Mouse (Mus musculus): ENCODE data around the gene Ipo4. TPM values are rescaled to one million over a fixed set of nuclear protein-coding genes. Genes with fewer than 3 reads are reported as not detected.
A peak's percentile ranks its signal among the peaks of the same experiment; 100 is the strongest.

Gene Ipo4
- total RNA-seq (2021), result 100 to 1,000 TPM in 1 of 2 experiments, 10 to 100 TPM in 1; 95.4 to 122 TPM
- long read RNA-seq, experiment 1, transcript Ipo4-201 (30 exons, 3,846 nt), result major isoform, 35 of 87 reads
- long read RNA-seq, experiment 1, partial matches to known transcripts, result 34 of 87 reads
- long read RNA-seq, experiment 1, other reads (novel, unspliced or antisense), result 18 of 87 reads
- long read RNA-seq, experiment 2, transcript Ipo4-201 (30 exons, 3,846 nt), result major isoform, 44 of 232 reads
- long read RNA-seq, experiment 2, partial matches to known transcripts, result 162 of 232 reads
- long read RNA-seq, experiment 2, other reads (novel, unspliced or antisense), result 25 of 232 reads

DNA sequence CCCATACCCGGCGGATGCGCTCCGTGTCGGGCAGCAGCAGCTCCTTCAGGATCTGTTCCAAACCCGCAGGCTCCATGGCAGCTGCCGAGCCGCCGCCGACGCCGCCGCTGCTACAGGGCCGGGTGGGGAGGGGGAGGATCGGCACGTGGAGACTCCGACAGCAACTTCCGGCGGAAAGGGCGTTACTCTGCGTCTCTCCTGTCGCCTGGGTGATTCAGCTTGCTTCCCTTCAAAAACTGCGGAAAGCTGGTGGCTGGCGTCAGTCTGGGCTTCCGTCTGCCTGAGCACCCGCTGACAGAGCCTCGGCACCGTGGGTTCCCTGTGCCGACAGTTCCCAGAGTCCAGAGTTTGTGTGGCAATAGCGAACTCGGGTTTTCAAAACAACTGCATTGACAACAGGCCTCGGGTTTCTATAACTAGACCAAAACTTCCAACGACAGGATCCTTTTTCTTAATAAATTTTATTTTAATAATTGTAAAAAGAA is at the start of gene Ipo4:
Ipo4 (minus strand) TSS at position 435 of the 485 bp plus-strand sequence.
- DNase-seq (ENCODE audit: low spot score in 2 of 2), result peak; percentile 81 to 83

DNA sequence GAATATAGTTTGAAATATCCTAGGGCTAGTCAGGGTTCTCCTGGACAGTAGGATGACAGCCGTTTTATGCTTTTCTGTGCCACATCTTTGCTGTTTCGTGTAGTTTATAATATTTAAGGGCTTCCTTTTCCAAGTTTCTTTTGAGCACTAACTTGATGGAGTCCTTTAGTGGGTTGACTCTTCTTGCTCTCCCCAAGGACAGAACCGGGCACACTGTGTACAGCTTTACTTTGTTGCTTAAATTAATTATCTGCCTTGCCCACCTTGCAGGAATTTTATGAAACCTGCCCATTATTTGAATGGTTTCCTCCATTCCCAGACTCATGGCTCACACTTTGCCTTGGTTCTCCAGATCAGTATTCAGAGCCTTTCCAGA is 46.3 kb upstream of the Ipo4 start:
- DNase-seq (ENCODE audit: low spot score in 2 of 2), result no peak

DNA sequence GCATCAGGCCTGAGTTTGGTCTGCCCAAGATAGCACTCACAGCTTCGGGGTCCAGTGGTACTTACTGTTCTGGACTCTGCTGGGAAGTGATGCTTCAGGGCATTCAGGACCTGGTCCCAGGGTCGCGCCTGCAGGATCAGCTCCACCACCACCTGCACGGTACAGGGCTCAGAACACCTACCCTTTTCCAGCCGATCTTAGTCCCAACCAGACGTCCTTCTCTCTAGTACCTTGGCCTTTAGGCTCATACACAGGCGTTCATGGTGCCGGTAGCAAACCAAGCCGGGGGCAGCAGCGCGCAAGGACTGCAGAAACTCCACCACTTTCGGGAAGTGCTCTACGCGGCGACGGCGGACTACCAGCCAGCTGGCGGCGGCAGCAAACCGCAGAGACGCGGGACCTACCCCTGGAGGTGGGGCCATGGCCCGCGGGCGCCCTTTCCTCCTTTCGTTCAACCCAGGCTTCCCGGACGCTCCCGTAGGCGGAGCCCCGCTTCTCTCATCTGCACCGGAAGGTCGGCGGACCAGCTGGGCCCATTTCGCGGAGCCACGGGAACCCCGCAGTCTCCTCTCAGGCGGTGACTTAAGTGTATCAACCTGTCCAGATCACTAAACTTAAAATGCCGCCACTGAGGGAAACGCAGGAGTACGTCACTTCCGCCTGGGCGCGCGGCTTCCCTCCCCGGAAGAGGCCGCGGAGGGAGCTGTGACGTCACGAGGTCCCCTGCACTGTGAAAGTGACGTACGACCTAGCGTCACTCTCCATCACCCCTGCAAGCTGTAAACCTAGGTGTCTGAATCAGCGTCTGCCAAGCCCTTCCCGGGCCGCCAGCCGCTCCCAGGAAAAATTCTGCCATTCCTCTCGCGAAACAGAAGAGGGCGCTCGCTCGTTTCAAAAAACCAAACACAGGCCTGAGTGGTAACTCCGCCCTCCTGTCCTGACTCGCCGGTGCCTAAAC is 45.7 kb upstream of the Ipo4 start, which contains the start of gene Tinf2:
Tinf2 (minus strand) TSS at position 661 of the 958 bp plus-strand sequence.
- peak; percentile 92 to 94 for DNase-seq (ENCODE audit: low spot score in 2 of 2)

DNA sequence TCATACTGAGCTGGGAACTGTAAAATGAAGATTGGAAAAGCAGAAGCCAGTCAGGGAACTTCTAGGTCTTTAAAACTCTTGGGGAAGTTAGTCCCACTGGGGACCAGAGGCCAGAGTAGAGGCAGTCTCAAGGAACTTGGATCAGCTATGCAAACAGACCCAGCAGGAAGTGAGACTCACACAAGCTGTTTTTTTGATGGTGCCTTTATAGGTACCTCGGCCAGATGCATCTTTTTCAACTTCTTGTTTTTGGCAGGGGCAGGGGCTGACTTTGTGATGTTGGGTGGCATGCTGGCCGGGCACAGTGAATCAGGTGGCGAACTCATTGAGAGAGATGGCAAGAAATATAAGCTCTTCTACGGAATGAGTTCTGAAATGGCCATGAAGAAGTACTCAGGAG is 41.9 kb upstream of the Ipo4 start:
- no peak for DNase-seq (ENCODE audit: low spot score in 2 of 2)

DNA sequence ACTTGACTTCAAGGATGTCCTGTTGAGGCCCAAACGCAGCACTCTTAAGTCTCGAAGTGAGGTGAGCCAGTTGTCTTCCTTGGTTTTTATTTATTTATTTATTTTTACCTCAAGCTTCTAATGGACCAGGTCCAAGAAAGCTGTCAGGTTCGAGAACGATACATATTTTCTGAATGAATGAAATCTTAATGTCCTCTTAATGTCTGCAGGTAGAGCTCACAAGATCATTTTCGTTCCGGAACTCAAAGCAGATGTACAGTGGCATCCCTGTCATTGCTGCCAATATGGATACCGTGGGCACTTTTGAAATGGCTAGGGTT is 36.9 kb upstream of the Ipo4 start:
- no peak for DNase-seq (ENCODE audit: low spot score in 2 of 2)

DNA sequence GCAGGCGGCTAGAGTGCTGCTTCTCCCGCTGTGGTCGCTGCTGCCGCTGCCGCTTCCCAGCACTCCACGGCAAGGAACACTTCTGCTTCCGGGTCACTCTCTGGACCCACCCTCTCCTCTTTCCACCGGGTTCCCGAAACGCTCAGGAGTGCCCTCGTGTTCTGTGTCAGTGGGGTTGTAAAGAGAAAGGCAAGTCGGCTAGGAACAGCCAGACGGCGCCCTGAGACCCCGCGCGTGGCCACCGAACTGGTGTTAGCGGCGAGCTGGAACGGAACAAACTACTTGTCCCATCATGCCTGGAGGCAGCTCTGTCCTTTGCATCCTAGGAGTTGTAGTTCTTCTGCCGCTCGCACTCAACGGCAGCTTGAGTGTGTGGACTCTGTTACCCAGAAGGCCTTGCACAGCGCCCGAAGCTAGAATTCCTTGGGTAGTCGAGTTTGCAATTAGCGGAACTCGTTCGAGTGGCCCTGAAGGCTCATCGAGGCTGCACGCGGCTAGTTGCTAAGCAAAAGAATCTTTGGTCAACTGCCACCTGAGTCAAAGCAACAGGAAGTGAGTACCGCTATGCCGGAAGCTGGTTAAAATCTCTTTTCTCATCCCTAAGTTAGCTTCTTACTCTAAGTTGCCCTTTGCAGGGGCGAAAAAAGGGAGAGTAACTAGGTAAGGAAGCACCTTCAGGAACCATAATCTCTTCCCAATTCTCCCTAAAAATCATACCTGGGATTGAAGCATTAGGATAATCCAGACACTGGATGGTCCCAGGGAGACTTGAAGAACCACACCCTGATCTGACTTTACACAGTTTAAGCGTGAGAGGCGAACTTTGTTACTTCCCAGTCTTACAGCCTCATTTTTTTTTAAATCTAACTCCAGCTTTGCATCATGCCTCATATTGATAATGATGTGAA is 36.3 kb upstream of the Ipo4 start, which contains the start of the genes Gmpr2 and Nedd8:
Gmpr2 (plus strand) TSS at position 109 of the 908 bp plus-strand sequence.
Nedd8 (minus strand) TSS at position 292 of the 908 bp plus-strand sequence.
- peak; percentile 73 to 85 for DNase-seq (ENCODE audit: low spot score in 2 of 2)

DNA sequence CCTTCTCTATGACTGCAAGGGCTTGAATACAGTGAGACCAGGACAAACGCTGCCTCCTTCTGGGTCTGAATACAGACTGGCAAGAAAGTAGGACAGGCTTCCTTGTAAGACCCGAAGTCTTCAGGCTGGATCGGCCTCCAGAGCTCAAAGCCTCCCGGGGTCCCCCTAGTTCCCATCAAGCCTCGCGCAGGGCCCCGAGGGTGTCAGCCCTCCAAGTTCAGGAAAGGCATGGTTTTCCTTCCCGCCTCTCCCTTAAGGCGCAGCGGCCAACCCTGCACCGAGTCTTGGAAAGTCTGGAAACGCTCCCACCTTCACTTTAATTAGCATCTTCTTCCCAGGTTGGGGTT is 35.7 kb upstream of the Ipo4 start:
- no peak for DNase-seq (ENCODE audit: low spot score in 2 of 2)

DNA sequence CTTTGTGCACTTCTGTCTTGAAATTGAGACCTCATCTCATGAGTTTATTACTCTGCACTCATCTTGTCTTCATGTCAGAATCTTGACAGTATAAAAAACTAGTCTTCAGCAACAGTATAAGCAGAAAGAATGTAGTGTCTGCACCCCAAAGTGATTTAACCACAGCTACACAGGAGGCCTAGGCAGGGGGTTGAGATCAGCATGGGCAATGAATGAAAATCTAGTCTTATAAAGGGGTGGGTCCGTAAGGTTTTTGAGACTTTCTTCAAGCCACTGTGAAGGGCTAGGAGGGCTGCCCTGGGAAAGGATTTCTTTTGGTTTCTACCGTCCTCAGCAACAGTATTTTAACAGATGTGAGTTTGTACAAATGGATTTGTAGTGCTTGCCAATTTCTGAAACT is 24.9 kb upstream of the Ipo4 start:
- DNase-seq (ENCODE audit: low spot score in 2 of 2), result no peak

DNA sequence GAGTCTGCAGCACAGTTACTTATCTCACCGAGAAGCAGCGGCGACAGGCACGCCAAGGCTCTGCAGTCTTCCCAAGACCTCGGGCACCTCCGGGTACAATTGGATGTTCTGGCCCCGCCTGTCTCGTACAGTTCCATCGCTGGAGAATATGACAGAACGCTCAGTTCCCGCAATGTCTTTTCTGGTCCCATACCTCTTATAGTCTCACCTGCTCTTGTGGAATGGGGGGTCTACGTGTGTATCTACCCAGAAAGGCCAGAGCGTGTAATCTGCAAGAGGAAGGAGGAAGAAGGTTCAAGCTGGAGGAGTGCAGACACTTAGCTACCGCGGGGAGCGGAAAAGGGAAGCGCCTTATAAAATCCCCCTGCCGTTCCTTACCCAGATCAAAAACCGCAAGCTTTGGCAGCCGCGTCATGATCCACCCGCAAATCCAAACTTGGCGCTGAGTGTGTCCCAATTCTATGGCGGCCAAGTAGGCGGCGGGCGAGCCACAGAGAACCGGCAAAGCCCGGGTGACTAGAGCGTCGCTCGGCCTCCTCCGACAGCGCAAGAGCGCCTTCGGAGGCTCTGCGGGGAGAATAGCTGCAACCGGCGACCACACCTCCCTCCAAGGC is 24.3 kb upstream of the Ipo4 start, which contains the start of gene Mdp1:
Mdp1 (minus strand) TSS at position 549 of the 614 bp plus-strand sequence.
- peak; percentile 71 to 72 for DNase-seq (ENCODE audit: low spot score in 2 of 2)

DNA sequence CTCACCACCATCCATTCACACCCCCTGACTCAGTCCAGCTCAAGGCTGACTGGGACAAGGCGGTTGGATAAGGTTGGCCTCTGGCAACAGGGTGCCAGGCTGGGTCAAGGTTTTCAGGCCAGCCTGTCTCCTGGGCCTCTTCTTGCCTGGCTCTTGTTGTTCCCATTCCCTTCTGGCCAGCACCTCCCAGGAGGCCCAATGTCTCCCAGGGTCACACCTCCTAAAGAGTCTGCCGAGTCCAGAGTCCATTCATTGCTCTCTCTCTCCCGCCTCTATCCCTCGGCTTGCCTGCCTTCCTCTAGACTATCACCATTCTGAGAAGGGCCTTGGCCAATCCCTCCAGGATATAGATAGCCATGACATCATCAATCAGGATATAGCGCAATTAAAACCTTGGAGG is 22.3 kb upstream of the Ipo4 start:
- DNase-seq (ENCODE audit: low spot score in 2 of 2), result peak in 1 of 2 experiments; percentile 47

DNA sequence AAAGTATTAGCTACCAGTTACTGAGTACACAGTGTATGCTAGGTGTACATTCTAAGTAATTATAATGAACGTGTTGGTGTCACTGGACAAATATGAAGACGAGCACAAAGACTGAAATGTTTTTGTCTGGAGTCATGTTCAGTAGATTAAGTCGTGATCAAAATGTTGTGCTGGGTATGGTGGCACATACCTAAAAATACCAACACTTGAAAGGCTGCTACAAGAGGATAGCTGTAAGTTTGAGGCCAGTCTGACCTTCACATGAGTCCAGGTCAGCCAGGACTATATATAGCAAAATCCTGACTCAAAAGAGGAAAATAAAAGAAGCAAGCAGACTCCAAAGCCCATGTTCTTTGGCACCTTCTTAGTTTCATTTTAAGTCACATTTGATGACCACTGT is 21.2 kb upstream of the Ipo4 start:
- no peak for DNase-seq (ENCODE audit: low spot score in 2 of 2)

DNA sequence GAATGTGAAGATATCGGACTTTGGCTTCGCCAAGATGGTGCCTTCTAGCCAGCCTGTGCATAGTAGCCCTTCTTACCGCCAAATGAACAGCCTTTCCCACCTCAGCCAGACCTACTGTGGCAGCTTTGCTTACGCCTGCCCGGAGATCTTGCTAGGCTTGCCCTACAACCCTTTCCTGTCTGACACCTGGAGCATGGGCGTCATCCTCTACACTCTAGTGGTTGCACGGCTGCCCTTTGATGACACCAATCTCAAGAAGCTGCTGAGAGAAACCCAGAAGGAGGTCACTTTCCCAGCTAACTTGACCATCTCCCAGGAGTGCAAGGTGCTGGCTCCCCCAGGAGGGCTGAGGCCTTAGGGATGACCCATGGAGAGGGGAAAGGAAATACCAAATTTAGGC is 15.8 kb upstream of the Ipo4 start:
- DNase-seq (ENCODE audit: low spot score in 2 of 2), result no peak

DNA sequence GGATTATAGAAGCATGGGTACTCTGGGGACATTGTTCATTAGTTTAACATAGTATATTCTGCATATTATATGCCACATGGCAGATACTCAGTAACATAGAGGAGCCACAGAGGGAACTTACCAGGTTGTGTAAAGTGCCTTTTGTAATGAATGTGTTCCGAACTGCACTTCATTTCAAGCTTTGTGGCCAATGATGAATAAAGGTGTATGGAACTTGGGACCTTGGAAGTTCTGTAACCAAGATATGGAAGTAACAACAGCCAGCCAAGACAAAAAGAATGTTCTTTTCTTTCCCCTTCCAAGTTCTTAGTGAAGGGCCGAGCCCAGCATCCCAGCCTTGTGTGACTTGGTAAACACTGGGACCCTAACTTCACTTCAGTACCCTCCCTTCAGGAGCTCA is 14.1 kb upstream of the Ipo4 start, which contains the start of gene Tssk4:
Tssk4 (plus strand) TSS at position 301 of the 400 bp plus-strand sequence.
- DNase-seq (ENCODE audit: low spot score in 2 of 2), result no peak

DNA sequence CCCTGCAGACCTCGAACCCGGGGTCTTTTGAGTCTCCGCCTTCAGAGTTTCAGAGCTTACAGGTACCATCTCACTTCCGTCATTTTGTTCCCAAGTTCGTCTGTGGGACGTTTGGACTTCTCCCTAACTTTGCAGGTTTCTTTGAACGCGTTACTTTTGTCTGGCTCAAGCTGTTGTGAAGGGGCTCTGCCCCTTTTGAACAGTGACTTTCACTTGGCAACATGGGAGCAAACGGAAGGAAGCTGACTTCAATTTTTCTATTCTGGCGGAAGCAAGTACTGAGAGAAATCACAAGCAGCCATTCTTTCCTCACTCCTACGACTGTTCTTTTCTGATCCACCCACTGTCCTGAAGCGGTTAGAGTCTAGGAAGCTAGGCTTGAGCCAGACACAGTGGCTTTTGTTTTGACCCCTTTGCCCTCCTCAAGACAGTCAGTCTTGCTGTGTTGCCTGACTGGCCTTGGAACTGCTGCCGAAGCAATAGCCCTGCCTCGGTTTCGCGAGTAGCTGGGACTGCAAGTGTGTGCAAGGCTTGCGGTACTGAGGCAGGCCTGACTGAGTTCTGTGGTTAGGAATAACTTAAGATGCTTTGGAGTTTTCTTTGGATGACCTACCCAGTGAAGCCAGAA is 8.6 kb upstream of the Ipo4 start:
- DNase-seq (ENCODE audit: low spot score in 2 of 2), result no peak

DNA sequence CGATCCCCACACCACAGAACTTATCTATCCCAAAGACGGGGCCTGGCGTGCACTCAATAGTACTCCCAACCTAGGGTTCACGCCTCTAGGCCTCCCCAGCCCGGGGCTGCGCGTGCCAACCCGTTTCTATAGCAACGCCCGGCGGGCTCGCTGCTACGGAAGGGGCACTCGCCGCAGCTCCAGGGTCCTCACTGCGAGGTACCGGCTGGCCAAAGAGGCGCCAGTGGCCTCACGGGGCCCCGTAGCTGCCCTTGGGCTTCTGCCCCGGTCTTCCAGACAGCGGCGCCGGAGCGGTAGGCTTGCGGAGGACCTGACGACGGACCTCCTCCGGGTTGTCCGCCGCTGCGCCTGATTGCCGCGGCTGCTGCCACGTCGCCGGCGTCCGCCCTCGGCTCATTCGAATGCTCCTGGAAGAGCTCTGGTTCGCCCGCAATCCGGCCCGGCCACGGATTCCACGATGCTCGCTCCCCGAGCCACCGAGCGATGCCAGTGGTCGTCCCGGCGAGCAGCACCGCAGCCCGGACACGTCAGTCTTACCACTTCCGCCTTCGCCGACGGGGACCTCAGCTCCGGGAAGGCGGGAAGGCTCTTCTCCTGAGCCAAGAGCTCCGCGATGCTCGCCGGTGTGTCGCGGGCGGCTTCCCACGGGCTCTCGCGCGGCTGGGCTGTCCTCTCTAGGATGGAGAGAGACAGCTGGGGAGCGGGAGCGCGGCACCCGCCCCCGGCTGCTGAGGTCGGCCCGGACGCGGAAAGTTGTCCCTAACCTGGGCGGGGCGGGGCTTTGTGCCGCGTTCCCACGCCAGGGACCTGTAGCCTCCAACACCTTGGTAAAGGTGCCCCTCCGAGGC is 7.5 kb upstream of the Ipo4 start, which contains the start of gene Tm9sf1:
Tm9sf1 (minus strand) TSS at position 747 of the 848 bp plus-strand sequence.
- DNase-seq (ENCODE audit: low spot score in 2 of 2), result peak; percentile 86 to 89

DNA sequence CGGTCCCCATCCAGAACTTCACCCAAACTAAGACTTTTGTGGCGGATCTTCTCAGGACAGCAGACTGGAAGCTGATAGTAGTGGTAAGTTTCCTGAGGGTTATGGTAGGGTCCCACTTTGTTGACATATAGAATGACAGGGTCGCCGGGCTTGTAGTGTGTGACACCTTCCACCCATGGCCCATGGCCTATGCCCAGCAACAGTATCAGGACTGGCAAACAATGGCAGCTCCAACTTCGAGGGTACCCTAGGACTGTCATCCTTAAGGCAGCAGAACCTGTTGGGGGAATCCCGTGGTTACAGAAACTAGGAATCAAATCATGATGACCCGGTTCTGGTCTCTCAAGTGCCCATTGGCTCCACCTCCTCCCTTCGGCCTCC is 6.9 kb upstream of the Ipo4 start:
- no peak for DNase-seq (ENCODE audit: low spot score in 2 of 2)

DNA sequence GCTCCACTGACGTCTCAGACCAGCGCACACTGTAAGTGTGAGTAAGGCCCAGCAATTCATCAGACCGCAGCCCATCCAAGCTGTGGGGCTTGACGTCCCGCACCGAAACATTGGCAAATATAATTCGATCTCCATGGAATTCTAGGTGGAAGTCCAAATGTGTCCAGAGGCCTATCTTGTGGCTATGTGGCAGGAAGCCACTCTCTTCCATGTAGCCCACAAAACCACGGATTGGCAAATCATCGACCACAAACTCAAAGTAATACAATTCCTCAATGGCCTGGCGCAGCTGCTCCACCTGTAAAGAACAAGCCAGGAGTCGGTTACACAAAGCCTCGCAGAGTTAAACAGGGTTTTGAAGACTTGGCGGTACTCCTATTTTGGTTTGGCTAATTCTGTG is 5.5 kb upstream of the Ipo4 start:
- DNase-seq (ENCODE audit: low spot score in 2 of 2), result no peak

DNA sequence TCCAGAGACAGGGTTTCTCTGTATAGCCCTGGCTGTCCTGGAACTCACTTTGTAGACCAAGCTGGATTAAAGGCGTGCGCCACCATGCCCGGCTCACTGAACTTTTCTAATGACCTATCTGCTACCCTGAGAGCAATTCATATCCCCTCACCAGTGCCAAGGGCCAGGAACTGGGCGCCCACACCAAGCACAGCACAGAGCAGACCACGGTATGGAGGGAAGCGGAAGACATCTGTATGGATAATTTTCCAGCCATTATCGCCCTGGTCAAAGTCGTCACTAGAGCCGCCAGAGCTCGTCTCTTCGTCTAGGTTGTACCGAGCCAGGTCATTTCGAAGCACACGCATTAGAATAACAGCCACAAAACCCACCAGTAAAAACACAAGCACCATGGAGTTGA is 5.1 kb upstream of the Ipo4 start:
- no peak for DNase-seq (ENCODE audit: low spot score in 2 of 2)

DNA sequence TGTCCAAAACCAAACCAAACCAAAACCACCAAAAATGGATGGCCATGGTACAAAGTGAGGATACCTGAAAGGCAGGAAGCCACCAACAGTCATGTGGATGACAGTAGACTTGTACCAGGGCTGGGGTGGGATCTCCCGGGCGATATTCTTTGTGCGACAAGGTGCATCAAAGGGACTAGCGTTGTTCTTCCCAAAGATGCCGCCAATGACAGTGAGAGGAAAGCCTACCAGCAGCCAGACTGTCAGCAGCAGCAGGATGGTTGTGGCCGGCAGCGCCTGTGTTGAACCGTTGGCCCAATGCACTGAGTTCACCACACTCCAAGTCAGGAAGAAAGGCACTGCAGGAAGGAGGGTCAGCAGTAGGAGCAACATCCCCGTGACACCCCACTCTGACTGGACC is 2.0 kb upstream of the Ipo4 start, which contains the start of gene Gm49378:
Gm49378 (minus strand) TSS at position 101 of the 400 bp plus-strand sequence.
- no peak for DNase-seq (ENCODE audit: low spot score in 2 of 2)
